In genomic region chr5:33464390-33464789, GRCm38 (mm10) we compare ENCODE assay signal across 22 mouse cellular contexts. TPM values are rescaled to one million over a fixed set of nuclear protein-coding genes. Genes with fewer than 3 reads are reported as not detected.
"Had no signal": no experiment of that assay in that cellular context is flagged by ENCODE, and none has a peak within 500 bp of the region (broad histone marks: within the 10 kb centered on the region; RNA-seq: fewer than 3 reads in every experiment).

No protein-coding gene starts in this region.

- H3K9ac ChIP-seq: limb, embryonic 15.5 days; liver, embryonic 12.5 days; lung, embryonic 14.5 days; neural tube, embryonic 13.5 days had no signal

- H3K4me1 ChIP-seq: limb, embryonic 15.5 days; liver, embryonic 12.5 days had no signal

- DNase-seq: kidney, adult 8-10 months; kidney, postnatal 25 days; layer of hippocampus, postnatal 36 days; lung, embryonic 14.5 days; lung, postnatal 10 days; lung, postnatal 4 days; right cerebral cortex, adult 18-20 months; right cerebral cortex, postnatal 25 days; thymus, postnatal 36 days had no signal

- H3K36me3 ChIP-seq: limb, embryonic 15.5 days; liver, embryonic 12.5 days; neural tube, embryonic 13.5 days had no signal

- H3K27ac ChIP-seq: limb, embryonic 15.5 days; liver, embryonic 12.5 days; neural tube, embryonic 13.5 days had no signal

- H3K4me2 ChIP-seq: limb, embryonic 15.5 days; liver, embryonic 12.5 days; lung, embryonic 14.5 days; midbrain, embryonic 11.5 days; neural tube, embryonic 13.5 days had no signal

- ATAC-seq: liver, embryonic 12.5 days had no signal

- H3K4me3 ChIP-seq: limb, embryonic 15.5 days; liver, embryonic 12.5 days; neural tube, embryonic 13.5 days had no signal

- H3K9me3 ChIP-seq: limb, embryonic 15.5 days; liver, embryonic 12.5 days; neural tube, embryonic 13.5 days had no signal

RNA-seq across cellular contexts. Expression of gene Nkx1-1, which starts 30.6 kb away (rescaled TPM):
- total RNA-seq: layer of hippocampus, postnatal 36 days; left cerebral cortex, adult 8-10 months; left cerebral cortex, postnatal 25 days; megakaryocyte, adult 5-6 weeks had no signal
- polyA plus RNA-seq: kidney, embryonic 16.5 days; limb, embryonic 11.5 days; limb, embryonic 15.5 days; liver, embryonic 12.5 days; liver, embryonic 16.5 days; lung, embryonic 14.5 days; small intestine, adult 2 months; stomach, embryonic 16.5 days; thymus, postnatal 0 days had no signal
